Mouse (Mus musculus) adrenal gland (tissue): ENCODE measurements around the gene Gtf3c1.

Source experiments
- intact Hi-C: fragments of 180-260 bp; cut with DNase I; formaldehyde crosslinking; loops from one replicate; pipeline ENCODE4 v1.15.1; 2025

Gene Gtf3c1

GRCm38 (mm10) chr7:125597083-125597482 is 110.5 kb downstream of the Gtf3c1 start:
- intact Hi-C loops = no loop called here

- intact Hi-C loops = no loop called here
Measured at GRCm38 (mm10) chr7:125596406-125596805, 111.2 kb downstream of the Gtf3c1 start.

GRCm38 (mm10) chr7:125593831-125594230 is 113.7 kb downstream of the Gtf3c1 start:
- intact Hi-C loops = no loop called here
